Comparison of ENCODE assay signal across 23 mouse cellular contexts in the genomic region with DNA sequence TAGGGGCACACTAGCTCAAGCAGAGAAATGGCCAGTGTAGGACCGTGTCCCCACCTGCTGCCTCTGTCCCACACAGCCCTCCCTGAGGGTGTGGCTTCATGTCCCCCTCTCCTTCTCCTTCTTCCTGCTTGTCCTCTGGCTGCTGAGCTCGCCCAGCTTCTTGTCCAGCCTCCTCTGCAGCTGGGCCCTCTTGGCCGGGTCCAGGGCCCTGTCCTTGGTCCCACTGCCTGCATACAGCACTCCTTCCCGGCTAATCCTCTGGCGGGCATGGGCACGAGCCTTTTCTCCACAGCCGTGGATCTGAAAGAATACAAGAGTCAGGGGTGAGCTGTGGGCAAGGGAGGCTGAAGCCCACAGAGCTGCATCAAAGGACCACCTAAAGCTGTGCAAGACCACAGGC. TPM values are rescaled to one million over a fixed set of nuclear protein-coding genes. Genes with fewer than 3 reads are reported as not detected.
DNase-seq lines count a peak whose midpoint lies in the region; ATAC-seq and TF ChIP-seq lines count a peak whose summit lies in the region.
"Had no signal": no experiment of that assay in that cellular context is flagged by ENCODE, and none has a peak within 500 bp of the region (broad histone marks: within the 10 kb centered on the region; RNA-seq: fewer than 3 reads in every experiment).

No protein-coding gene starts in this region.

- 93% methylated on average over 7 of the region's 7 CpGs for WGBS in heart, embryonic 12.5 days
- 94% methylated on average over 7 of the region's 7 CpGs for WGBS in midbrain, embryonic 10.5 days
- 94% methylated on average over 7 of the region's 7 CpGs for whole genome bisulfite sequencing in midbrain, postnatal 0 days

- intact Hi-C loops in heart, postnatal 10 days (cut with DNase I) = no loop called here

- H3K4me2 ChIP-seq in heart, embryonic 12.5 days = no peak overlapping the region
- no peak overlapping the region for H3K4me2 ChIP-seq in midbrain, postnatal 0 days (ENCODE audit: low read depth, low read length, poor library complexity, severe bottlenecking)
- H3K4me2 ChIP-seq: embryonic facial prominence, embryonic 12.5 days; hindbrain, embryonic 14.5 days; liver, embryonic 15.5 days; neural tube, embryonic 15.5 days had no signal

- H3K27me3 ChIP-seq in heart, embryonic 12.5 days (replicated peaks) = no peaks in the 10 kb centered on the region
- no peaks in the 10 kb centered on the region for H3K27me3 ChIP-seq in midbrain, embryonic 10.5 days (ENCODE audit: low read depth, poor library complexity, severe bottlenecking)
- H3K27me3 ChIP-seq in midbrain, postnatal 0 days (ENCODE audit: insufficient read depth, low read length) = no peaks in the 10 kb centered on the region
- H3K27me3 ChIP-seq: embryonic facial prominence, embryonic 12.5 days; liver, embryonic 15.5 days; neural tube, embryonic 15.5 days; Patski had no signal

- H3K4me1 ChIP-seq in heart, embryonic 12.5 days (replicated peaks) = no peaks in the 10 kb centered on the region
- no peaks in the 10 kb centered on the region for H3K4me1 ChIP-seq in midbrain, embryonic 10.5 days
- no peaks in the 10 kb centered on the region for H3K4me1 ChIP-seq in midbrain, postnatal 0 days (ENCODE audit: insufficient read depth, low read length)
- H3K4me1 ChIP-seq: embryonic facial prominence, embryonic 12.5 days; liver, embryonic 15.5 days; neural tube, embryonic 15.5 days had no signal

- no peak overlapping the region for H3K27ac ChIP-seq in heart, embryonic 12.5 days (ENCODE audit: poor library complexity, severe bottlenecking)
- H3K27ac ChIP-seq in midbrain, embryonic 10.5 days (replicated peaks) = no peak overlapping the region
- H3K27ac ChIP-seq in midbrain, postnatal 0 days (ENCODE audit: low read depth, low read length) = no peak overlapping the region
- H3K27ac ChIP-seq: embryonic facial prominence, embryonic 12.5 days; gastrocnemius, adult 2 months; hindbrain, embryonic 14.5 days; layer of hippocampus, adult 2 months; left cerebral cortex, adult 2 months; liver, embryonic 15.5 days; macrophage; neural tube, embryonic 15.5 days had no signal

- H3K9ac ChIP-seq in heart, embryonic 12.5 days = no peak overlapping the region
- H3K9ac ChIP-seq in midbrain, postnatal 0 days (replicated peaks; ENCODE audit: low read length, poor library complexity, severe bottlenecking) = no peak overlapping the region
- H3K9ac ChIP-seq: embryonic facial prominence, embryonic 12.5 days; hindbrain, embryonic 14.5 days; liver, embryonic 15.5 days; neural tube, embryonic 15.5 days had no signal

- H3K36me3 ChIP-seq in heart, embryonic 12.5 days = peaks cover 60% of the 10 kb centered on the region
- H3K36me3 ChIP-seq in midbrain, embryonic 10.5 days = peaks cover 67% of the 10 kb centered on the region
- H3K36me3 ChIP-seq in midbrain, postnatal 0 days (ENCODE audit: insufficient read depth, low read length) = peaks cover 63% of the 10 kb centered on the region

- peak; percentile 29; the same call in 1 of the 2 replicates for ATAC-seq in heart, embryonic 12.5 days (ENCODE audit: insufficient number of reproducible peaks, low FRiP score)
- no peak for ATAC-seq in midbrain, postnatal 0 days (ENCODE audit: low FRiP score)
- ATAC-seq: Patski had no signal

- H3K9me3 ChIP-seq in heart, embryonic 12.5 days (replicated peaks) = no peaks in the 10 kb centered on the region
- no peaks in the 10 kb centered on the region for H3K9me3 ChIP-seq in midbrain, embryonic 10.5 days (replicated peaks)
- no peaks in the 10 kb centered on the region for H3K9me3 ChIP-seq in midbrain, postnatal 0 days (ENCODE audit: low read length)
- H3K9me3 ChIP-seq: embryonic facial prominence, embryonic 12.5 days; liver, embryonic 15.5 days; neural tube, embryonic 15.5 days had no signal

- no peak for DNase-seq in heart, postnatal 10 days
- DNase-seq in layer of hippocampus, postnatal 10 days (ENCODE audit: low spot score in 2 of 2) = peak; percentile 3 to 9
- no peak for DNase-seq in layer of hippocampus, postnatal 25 days (ENCODE audit: extremely low spot score in 1 of 2, low spot score in 1 of 2)
- DNase-seq in midbrain, embryonic 10.5 days (ENCODE audit: low spot score) = peak; percentile 8
- no peak for DNase-seq in midbrain, postnatal 0 days (ENCODE audit: low spot score)
- DNase-seq in cerebellum, postnatal 25 days = no peak
- DNase-seq: adrenal gland, postnatal 10 days; cerebellum, adult 9-10 months; gastrocnemius, adult 2 months; midbrain, embryonic 14.5 days; right cerebral cortex, postnatal 25 days; thymus, adult 18-20 months; thymus, postnatal 4 days had no signal

- H3K4me3 ChIP-seq in heart, embryonic 12.5 days = no peak overlapping the region
- H3K4me3 ChIP-seq in midbrain, embryonic 10.5 days = no peak overlapping the region
- H3K4me3 ChIP-seq in midbrain, postnatal 0 days (ENCODE audit: low read depth, low read length) = no peak overlapping the region
- H3K4me3 ChIP-seq: embryonic facial prominence, embryonic 12.5 days; erythroblast, embryonic 14.5 days; gastrocnemius, adult 2 months; layer of hippocampus, adult 2 months; left cerebral cortex, adult 2 months; liver, embryonic 15.5 days; neural tube, embryonic 15.5 days had no signal

- TF ChIP-seq CTCF in midbrain, postnatal 0 days (IDR thresholded peaks at IDR 0.05) = no peak

RNA-seq across cellular contexts. Expression of gene Mrpl21, which starts 21.4 kb away (rescaled TPM):
- polyA plus RNA-seq in heart, embryonic 12.5 days (2016; fragmentation: Nextera tagmentation; extraction: Ambion mirVana) = 97.1 and 98.1 TPM in 2 replicates
- 10 to 100 TPM; 79.0 to 79.6 TPM for total RNA-seq in heart, postnatal 10 days (2021)
- 10 to 100 TPM; 55.1 to 55.7 TPM for total RNA-seq in layer of hippocampus, postnatal 10 days (2021)
- total RNA-seq in layer of hippocampus, postnatal 25 days (2021) = 10 to 100 TPM; 52.4 to 56.2 TPM
- 122 and 139 TPM in 2 replicates for polyA plus RNA-seq in midbrain, embryonic 10.5 days (2016; fragmentation: Nextera tagmentation; extraction: Ambion mirVana)
- 48.4 and 48.7 TPM in 2 replicates for total RNA-seq in midbrain, postnatal 0 days (2014; rRNA removed)
- polyA plus RNA-seq in midbrain, postnatal 0 days (2015; fragmentation: Nextera tagmentation; extraction: Ambion mirVana) = 92.7 and 93.3 TPM in 2 replicates

RNA-seq across cellular contexts. Expression of gene Ighmbp2, which starts 21.5 kb away (rescaled TPM):
- polyA plus RNA-seq in heart, embryonic 12.5 days (2016; fragmentation: Nextera tagmentation; extraction: Ambion mirVana) = 7.2 and 7.6 TPM in 2 replicates
- total RNA-seq in heart, postnatal 10 days (2021) = 1 to 10 TPM; 3.8 to 3.9 TPM
- total RNA-seq in layer of hippocampus, postnatal 10 days (2021) = 10 to 100 TPM; 12.4 to 12.6 TPM
- 10 to 100 TPM in 1 of 2 experiments, 1 to 10 TPM in 1; 9.8 to 11.4 TPM for total RNA-seq in layer of hippocampus, postnatal 25 days (2021)
- 10.2 and 11.5 TPM in 2 replicates for polyA plus RNA-seq in midbrain, embryonic 10.5 days (2016; fragmentation: Nextera tagmentation; extraction: Ambion mirVana)
- total RNA-seq in midbrain, postnatal 0 days (2014; rRNA removed) = 11.8 and 12.3 TPM in 2 replicates
- 10.2 and 10.8 TPM in 2 replicates for polyA plus RNA-seq in midbrain, postnatal 0 days (2015; fragmentation: Nextera tagmentation; extraction: Ambion mirVana)

Comparison
In these comparisons a context has a peak if more than half of its experiments do, and no peak if none do; other contexts are left out.
1. DNase-seq: peak in layer of hippocampus, postnatal 10 days (2 of 2) and midbrain, embryonic 10.5 days (single experiment); none in heart, postnatal 10 days (0 of 2), layer of hippocampus, postnatal 25 days (0 of 2), midbrain, postnatal 0 days (single experiment) and cerebellum, postnatal 25 days (0 of 2).